Mouse (Mus musculus): ENCODE results near the gene Grin1. TPM values are rescaled to one million over a fixed set of nuclear protein-coding genes. Genes with fewer than 3 reads are reported as not detected.

The Grin1 gene
- total RNA-seq, 2 experiments from 2014 or later: 405 to 487 TPM

DNA sequence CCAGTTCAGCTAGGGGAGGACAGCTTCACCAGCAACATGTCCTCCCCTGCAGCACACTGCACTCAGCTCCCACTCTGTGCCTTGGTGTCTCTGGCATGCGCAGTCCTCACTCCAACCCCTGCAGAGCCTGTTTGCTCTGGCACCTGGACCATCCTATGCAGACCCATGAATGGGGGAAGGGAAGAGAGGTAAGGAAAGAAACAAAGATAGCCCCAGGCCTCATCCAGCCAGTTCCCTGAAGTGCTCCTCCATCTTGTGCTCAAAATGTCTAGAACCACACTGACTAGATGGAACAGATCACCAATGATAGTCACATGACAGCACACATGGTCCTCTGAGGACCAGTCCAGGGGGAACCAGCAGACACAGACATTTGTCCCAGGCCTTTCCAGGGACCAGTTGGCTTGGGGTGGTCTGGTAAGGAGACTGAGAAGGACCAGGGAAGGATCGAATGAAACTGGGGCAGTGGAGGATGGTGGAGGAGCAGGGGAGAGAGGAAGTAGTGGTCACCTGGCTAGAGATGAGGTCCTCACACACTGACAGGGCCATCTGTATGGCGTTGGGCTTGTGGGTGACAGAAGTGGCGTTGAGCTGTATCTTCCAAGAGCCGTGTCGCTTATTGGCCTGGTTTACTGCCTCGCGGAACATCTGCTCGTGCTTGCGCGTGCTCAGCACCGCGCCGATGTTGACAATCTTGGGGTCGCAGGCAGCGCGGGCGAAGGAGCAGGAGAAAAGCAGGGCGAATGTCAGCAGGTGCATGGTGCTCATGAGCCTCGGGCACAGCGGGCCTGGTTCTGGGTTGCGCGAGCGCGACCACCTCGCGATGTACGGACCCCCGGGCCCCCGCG lies 644 bp downstream of the Grin1 start:
- no peak for DNase-seq (ENCODE audit: extremely low spot score in 1 of 2, low spot score in 1 of 2)

DNA sequence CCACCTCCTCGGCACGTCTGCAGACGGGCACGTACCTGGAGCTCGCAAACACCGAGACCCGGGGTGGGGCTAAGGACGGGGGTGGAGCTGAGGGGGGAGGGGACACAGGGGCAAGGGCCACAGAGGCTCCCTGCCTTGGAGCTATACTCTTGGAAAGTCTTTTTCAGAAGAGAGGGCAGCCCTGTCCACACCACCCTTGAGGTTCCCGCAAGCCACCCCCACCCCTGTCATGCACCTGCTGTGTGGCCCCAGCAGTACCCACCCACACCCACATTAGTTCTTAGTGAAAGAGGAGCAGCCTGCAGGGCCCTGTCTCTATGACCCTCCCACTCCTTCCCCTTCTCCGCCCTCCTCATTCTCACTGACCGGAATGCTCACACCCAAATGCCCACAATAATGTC lies 7.5 kb downstream of the Grin1 start:
- no peak for DNase-seq (ENCODE audit: extremely low spot score in 1 of 2, low spot score in 1 of 2)

DNA sequence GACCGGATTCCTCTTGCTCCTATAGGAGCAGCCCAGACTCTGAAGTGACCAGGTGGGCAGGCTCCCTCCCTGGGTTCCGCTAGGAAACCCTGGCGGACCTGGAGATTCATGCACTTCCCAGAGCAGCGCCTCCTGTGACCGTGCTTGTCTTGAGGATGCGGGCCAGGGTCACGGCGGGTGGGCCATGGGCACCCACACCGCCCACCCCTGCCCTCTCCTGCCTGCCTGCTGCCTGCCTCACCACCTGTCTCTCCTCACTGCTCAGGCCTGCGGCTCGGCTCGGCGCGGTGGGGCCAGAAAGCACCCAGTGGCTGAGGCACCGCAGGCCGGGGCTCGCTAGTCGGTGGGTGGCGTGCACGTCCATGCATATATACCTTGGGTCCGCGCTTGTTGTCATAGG lies 8.0 kb downstream of the Grin1 start:
- DNase-seq (ENCODE audit: extremely low spot score in 1 of 2, low spot score in 1 of 2): no peak

DNA sequence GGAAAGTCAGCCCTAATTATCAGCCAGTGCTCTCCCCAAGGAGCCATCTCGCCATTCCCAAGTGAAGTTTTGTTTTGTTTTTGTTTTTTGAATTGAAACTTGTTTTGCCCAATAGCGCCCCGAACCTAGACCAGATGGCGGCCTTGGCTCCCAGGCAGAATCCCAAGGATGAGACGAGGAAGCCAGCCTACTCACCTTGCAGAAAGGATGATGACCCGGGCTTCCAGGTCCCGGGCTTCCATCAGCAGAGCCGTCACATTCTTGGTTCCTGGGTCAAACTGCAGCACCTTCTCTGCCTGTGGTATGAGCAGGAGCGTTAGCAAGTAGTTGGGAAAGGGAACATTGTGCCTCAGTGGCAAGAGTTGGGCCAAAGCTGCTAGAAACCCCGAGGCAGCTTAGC lies 8.8 kb downstream of the Grin1 start:
- DNase-seq (ENCODE audit: extremely low spot score in 1 of 2, low spot score in 1 of 2): no peak

DNA sequence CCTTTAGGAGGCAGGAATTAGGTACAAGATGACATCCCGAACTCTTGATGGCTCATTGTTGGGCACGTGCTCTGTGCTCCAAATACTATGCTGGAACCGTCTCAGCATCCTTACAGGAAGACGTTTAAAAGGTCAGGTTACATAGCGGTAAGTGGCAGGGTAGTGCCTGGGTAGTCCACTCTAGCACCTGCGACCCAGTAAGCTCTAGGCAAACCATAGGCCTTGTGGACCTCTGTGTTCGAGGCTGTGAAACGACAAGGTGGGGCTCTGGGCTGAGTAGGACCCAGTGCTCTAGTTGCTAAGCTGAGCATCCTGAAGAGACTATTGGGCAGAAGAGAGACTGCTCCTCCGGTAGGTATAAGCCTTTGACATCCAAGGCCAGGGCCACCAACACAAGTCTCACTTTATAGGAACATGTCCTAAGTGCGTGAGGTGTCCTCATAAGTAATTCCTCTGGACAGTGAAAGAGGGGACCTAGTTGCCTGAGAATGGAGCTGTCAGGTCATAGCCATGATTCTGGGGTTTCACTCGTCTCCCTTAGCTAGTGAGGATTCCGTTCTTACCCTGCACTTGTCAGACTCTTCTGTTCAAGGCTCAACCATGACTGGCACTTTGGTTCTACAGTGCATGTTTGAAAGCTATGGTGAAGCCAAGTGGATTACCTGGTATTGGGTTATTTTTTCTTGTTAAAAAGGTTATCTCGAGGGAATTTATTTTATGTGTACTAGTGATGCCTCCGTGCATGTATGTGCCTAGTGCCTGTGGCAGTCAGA lies 13.2 kb downstream of the Grin1 start:
- no peak for DNase-seq (ENCODE audit: extremely low spot score in 1 of 2, low spot score in 1 of 2)

DNA sequence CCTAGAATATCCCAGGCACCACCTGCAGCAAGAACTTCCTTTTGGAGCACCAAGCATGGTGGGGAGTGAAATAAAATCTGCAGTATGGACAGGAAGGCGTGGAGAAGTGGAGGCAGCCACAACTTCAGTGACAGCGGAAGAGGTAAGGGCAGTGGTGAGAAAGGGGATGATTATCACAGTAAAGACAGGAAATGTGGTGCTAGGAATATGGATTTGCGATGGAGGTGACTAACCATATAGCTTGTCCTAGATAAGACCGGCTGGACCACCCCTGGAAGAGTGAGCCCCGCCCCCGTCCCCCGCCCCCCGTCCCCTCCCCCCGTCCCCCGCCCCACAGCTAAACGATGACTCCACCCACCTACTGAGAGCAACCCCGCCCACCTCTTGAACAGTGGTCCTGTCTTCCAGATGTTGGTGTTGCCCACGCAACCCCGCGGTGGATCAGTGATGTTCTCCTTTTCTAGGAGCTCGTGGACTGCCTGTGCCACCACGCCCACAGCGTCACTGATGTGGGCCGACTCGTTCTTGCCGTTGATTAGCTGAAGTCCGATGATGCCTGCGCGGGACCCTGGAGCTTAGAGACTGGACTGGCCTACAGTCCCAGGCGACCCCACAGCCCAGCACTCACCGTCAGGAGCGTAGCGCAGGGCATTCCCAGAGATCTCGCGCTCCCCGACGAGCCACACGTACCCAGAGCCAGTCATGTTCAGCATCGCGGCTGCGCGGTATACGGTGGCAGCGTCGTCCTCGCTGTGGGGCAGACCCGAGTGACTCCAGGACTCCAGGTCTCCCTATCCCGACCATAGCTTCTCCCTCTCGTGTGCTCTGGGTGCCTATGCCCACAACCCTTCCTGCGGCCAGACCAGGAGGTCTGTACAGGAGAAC lies 14.1 kb downstream of the Grin1 start:
- no peak for DNase-seq (ENCODE audit: extremely low spot score in 1 of 2, low spot score in 1 of 2)

DNA sequence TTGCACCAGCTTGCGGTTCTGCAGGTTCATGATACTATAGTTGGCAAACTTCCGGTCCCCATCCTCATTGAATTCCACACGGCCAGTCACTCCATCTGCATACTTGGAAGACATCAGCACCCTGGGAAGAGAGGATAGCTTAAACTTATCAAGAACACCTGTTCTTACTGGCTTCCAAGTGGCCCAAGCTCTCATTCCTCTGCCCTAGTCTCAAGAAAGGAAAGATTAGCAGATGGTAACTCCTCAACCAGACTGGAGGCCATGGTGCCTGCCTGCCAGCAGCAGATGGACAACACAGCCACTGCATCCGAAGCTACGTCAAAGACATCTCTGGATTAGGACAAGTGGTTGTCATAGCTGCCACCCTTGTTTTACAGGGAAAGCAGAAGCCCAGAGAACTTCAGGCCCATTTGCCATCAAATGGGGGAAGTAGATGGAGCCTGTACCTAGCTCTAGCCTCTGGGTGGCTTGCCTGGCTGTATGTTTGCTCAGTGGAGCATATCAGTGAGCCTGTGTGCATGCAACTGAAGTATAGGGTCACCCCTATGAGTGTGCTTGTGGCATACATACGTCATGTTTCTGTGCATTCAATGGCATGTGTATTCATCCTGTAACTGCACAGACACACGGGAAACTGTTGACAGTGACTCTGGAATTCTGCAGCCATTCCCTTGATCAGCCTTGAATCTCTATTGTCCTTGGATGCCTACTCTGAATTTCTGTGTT lies 14.9 kb downstream of the Grin1 start:
- no peak for DNase-seq (ENCODE audit: extremely low spot score in 1 of 2, low spot score in 1 of 2)

DNA sequence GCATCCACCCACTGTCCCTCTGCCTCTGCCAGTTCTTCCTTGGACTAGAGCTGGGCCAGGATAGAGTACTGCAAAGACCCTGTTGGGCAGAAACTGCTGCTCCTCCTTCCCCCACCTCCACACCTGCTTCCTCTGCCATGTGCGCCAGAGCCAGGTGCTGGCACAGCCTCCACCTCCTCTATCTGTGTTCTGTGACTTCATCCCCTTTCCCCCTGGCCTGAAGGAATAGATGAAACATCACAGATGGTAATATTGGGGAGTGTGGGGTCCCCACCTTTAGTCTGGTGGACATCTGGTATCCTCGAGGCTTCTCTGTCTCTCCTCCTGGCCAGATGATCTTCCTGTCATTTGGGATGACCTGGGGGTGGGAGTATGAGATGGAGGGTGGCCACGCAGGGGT lies 15.5 kb downstream of the Grin1 start:
- DNase-seq (ENCODE audit: extremely low spot score in 1 of 2, low spot score in 1 of 2): no peak

DNA sequence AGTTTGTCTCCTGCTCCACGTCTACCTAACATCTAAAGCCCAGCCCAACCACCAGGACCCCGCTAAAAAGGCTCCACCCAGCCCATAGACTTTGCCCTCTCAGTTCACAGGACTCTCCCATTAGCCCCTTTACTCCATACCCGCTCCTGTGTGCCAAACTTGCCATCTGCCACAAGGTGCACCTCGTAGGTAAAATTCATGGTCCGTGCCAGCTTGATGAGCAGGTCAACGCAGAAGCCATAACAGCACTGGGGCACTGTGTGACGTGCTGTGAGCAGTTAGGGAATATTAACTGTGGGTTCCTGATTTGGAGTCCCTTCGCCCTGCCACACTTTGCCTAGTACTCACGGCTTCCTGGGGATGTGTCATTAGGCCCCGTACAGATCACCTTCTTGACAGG lies 20.9 kb downstream of the Grin1 start:
- DNase-seq (ENCODE audit: extremely low spot score in 1 of 2, low spot score in 1 of 2): no peak

DNA sequence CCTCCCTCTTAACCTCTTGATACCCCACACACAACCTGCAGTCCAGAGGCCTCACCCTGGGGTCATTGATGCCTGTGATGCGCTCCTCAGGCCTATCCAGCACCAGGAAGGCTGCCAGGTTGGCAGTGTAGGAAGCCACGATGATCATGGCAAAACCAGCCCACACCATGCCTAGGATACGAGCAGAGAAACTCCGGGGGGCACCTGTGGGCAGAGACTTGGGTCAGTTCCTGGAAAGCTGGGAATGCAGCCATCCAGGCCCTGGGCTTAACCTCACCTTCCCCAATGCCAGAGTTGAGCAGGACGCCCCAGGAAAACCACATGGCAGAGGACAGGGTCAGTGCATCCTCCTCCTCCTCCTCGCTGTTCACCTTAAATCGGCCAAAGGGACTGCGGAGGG lies 21.9 kb downstream of the Grin1 start:
- no peak for DNase-seq (ENCODE audit: extremely low spot score in 1 of 2, low spot score in 1 of 2)

DNA sequence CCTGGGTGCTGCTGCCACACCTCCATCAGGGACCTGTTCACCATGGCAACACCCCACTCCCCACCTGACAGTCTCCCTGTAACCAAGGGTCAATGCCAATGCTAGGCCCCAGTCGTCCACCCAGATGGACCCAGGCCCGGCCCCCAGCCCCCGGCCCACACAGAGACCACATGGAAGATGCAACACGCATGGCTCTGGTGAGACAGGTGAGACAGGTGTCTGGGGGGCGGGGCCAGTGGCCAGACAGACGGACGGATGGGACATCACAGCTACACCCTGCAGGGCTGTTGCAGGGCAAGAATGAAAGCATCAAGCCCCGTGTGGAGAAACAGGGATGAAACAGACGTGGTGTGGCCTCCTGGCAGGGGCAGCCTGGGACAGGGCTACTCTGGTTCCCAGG lies 25.3 kb downstream of the Grin1 start:
- no peak for DNase-seq (ENCODE audit: extremely low spot score in 1 of 2, low spot score in 1 of 2)

DNA sequence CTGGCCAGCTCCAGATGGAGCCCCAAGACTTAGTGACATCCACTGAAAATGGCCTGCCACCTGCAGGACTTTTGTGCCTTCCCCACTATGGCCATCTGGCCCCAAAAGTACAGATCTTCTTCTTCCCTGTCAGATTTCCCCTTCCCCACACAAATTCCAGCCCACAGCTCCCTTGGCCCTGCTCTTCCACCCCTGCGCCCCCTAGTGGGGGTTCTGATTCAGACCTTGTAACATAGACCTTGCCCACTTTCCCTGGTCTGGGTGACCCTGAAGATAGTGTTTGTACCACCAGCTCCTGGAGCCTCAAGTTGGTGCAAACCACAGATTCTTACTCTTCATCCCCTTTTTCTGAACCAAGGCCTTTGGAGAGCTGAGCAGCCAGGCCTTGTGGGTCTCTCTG lies 26.1 kb downstream of the Grin1 start:
- peak; percentile 72 to 89 for DNase-seq (ENCODE audit: extremely low spot score in 1 of 2, low spot score in 1 of 2)

DNA sequence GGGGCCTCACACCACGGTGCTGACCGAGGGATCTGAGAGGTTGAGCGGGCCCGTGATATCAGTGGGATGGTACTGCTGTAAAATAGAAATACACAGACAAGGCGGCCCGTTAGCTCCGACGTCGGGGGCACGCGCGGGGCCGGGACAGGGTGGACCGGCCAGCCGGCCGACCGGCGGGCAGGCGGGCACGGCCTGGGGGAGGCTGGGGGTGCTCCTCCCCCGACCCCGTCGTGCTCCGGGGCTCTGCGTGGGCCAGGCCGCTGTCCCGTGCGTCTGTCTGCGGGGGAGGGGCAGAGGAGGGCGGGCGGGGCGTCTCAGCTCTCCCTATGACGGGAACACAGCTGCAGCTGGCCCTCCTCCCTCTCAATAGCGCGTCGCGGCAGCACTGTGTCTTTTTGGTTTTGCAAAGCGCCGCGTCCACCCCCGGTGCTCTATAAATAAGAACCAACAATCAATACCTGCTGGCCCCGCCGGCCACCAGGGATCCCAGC lies 26.9 kb downstream of the Grin1 start:
- no peak for DNase-seq (ENCODE audit: extremely low spot score in 1 of 2, low spot score in 1 of 2)

DNA sequence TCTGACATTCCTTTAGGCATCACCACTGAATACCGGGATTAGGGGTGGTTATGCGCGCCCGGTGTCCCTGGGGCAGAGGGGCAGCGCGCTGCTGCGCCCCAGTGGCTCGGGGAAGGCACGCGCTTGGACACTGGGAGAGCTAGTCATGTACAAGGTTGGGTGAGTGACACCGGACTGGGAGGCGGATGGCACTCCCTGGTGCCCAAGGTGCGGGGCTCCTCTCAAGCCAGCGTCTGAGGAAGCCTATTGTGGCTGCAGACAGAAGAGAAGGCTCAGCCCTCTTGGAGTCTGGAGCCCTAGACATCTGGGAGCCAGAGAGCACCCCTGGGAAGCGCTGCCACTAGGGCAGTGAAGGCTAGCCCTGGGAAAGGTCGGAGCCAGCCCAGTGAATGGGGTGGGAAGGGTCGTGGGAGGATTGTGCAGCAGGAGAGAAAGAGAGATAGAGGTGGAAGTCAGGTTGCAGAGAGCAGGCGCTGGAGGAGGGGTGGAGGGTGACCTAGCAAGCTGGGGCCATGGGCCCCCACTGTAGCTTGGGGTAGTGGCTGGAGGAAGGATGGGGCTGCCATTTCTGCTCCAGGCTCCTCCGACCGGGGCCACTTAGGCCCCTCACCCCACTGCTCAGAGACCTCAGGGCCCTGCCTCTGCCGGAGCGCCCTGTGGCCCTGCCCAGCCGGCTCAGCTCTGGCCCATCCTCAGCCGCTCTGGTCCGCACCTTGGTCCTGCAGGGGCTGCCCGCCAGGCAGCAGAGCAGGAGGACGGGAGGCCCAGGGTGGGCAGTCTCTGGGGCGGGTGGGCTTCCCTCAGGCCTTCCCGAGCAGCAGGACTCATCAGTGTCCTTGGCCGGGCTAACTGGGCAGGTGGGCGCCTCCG lies 27.6 kb downstream of the Grin1 start:
- DNase-seq (ENCODE audit: extremely low spot score in 1 of 2, low spot score in 1 of 2): no peak

DNA sequence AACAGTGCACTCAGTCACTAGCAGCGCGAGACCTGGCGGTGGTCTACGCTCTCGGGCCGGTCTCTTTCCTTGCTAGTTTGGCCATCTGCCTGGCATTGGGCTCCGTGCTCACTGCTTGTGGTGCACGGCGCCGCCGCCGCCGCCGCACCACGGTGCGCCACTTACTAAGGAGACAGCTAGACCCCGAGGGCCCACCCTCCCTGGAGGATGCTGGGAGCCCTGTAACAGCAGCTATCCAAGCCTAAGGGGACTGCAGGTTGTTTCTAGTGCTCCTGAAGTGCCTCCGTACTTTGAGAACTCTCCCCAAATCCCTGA lies 28.2 kb downstream of the Grin1 start:
- DNase-seq (ENCODE audit: extremely low spot score in 1 of 2, low spot score in 1 of 2): peak in 1 of 2 experiments; percentile 53

DNA sequence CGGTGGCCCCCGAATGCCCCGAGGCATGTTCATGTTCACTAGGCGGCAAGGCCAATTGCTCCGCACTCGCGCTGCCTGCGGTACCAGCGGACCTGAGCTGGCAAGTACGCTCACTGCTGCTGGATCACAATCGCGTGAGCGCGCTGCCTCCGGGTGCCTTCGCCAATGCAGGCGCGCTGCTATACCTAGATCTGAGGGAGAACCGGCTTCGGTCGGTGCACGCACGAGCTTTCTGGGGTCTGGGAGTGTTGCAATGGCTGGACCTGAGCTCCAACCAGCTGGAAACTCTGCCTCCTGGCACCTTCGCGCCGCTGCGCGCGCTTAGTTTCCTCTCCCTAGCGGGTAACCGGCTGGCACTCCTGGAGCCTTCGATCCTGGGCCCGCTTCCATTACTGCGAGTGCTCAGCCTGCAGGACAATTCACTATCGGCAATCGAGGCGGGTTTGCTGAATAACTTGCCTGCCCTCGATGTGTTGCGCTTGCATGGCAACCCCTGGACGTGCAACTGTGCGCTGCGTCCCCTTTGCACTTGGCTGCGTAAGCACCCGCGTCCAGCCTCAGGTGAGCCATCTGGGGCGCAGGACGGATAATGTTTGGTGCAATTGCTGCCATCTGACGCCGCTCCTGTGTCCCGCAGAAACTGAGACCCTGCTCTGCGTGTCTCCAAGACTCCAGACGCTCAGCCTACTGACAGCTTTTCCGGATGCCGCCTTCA lies 28.7 kb downstream of the Grin1 start:
- DNase-seq (ENCODE audit: extremely low spot score in 1 of 2, low spot score in 1 of 2): peak; percentile 52 to 70

DNA sequence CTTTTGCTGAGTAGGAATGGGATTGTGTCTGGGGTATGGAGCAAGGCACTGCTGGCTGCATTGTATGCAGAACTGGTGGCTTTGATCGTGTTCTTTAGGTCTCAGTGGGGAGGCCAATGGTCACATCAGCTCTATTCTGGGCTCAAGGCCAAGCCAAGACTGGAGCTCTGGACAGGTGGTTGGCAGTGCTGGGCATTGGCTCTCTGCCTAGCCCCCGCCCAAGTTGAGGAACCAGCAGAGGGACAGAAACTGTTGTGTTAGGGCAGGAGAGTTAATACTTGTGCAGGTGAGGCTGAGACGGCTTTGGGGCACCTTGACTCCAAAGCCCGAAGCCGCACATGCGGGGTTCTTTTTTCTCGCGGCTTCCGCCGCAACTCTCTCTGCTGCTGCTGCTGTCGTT lies 29.3 kb downstream of the Grin1 start, which contains the start of gene Lrrc26:
Gene Lrrc26 (plus strand): TSS at position 265 of the 400 bp plus-strand sequence.
- no peak for DNase-seq (ENCODE audit: extremely low spot score in 1 of 2, low spot score in 1 of 2)

DNA sequence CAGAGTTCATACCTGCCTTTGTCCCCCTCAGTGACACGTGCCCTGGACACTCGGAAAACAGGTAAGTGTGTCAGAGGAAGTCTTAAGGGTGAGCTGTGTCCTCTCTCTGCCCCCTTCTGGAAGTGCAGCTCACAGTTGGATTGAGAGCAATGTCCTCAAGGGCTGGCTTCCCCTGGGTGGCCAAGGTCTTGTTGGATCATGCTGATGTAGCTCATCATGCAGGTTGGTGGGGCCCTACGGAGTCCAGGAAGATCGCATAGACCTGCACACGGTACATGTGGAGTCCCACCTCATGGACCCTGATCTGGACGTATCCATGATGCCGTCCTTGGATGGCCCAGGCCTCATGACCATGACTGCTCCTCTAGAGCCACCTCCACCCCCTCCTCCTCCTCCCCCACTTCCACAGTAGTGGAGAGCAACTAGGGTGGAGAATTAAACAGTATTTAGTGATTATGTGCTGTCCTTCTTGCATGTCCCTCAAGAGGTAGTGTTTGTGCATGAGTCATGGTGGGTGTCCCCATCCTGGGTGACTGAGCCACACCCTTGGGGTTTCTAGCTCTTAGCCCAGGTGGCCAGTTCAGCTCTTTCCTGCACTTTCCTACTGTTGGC lies 30.1 kb downstream of the Grin1 start:
- no peak for DNase-seq (ENCODE audit: extremely low spot score in 1 of 2, low spot score in 1 of 2)
